Mouse (Mus musculus) cerebellum, adult 8-10 months (tissue): ENCODE results near the gene Adm.

Experiments used
- DNase-seq: peaks from one replicate; pipeline ENCODE4 v3.0.0; 2022

The Adm gene

GRCm38 (mm10) chr7:110668247-110668646, 40.8 kb downstream of the Adm start:
- DNase-seq: no peak

- peak; percentile 11 for DNase-seq
These were observed 41.3 kb downstream of the Adm start for GRCm38 (mm10) chr7:110668756-110669155.

- DNase-seq: no peak
These were observed 43.7 kb downstream of the Adm start for GRCm38 (mm10) chr7:110671121-110671680.
